Mouse (Mus musculus) thymus, adult 2 months (tissue): ENCODE results near the gene D930007J09Rik.

Source experiments
- CTCF ChIP-seq: fragments of 200-500 bp; IDR thresholded peaks from 2 replicates; pipeline ENCODE4 v1.5.1; 2012; ENCODE audit warnings: mild to moderate bottlenecking, control low read depth, low read length, moderate library complexity, borderline replicate concordance; ENCODE audit not compliant: control insufficient read depth, poor library complexity, insufficient read depth; ENCODE audit errors: extremely low read depth
- POLR2A ChIP-seq: fragments of 200-500 bp; IDR thresholded peaks from 2 replicates; pipeline ENCODE4 v1.6.1; 2012; ENCODE audit warnings: mild to moderate bottlenecking, low read length, control low read depth, moderate library complexity; ENCODE audit not compliant: control insufficient read depth, poor library complexity, insufficient read depth; ENCODE audit errors: extremely low read depth

GRCm38 (mm10) chr13:32760795-32761194 is 41.9 kb downstream of the D930007J09Rik start:
- TF ChIP-seq CTCF, result no peak
- no peak for TF ChIP-seq POLR2A
